ENCODE assay signal across 13 mouse cellular contexts in the genomic region with DNA sequence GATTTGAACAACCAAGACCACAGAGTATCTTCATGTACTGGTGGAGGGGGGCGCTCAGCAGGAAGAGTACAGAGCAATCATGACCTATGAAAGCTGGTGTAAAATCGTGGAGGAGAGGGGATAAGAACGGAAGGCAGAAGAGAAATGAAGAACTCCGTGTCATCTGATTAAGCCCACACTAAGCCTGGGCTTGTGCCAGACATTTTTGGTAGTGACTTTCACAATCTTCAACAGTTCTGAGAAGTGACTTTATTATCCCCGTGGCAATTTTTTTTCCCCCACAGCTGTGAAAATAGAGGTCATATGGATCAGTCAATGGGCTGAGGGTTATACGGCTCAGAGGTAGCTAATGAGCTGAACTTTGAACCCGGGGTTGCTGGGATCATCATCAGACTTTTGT.
DNase-seq lines count a peak whose midpoint lies in the region; ATAC-seq and TF ChIP-seq lines count a peak whose summit lies in the region.
"Had no signal": no experiment of that assay in that cellular context is flagged by ENCODE, and none has a peak within 500 bp of the region (broad histone marks: within the 10 kb centered on the region; RNA-seq: fewer than 3 reads in every experiment).

No protein-coding gene starts in this region.

- H3K36me3 ChIP-seq in liver, adult 2 months (ENCODE audit: control insufficient read depth, insufficient read depth, low read length): no peaks in the 10 kb centered on the region
- H3K36me3 ChIP-seq in limb, embryonic 14.5 days (ENCODE audit: control insufficient read depth, insufficient read depth, low read length): no peaks in the 10 kb centered on the region
- H3K36me3 ChIP-seq in myocyte (ENCODE audit: control insufficient read depth, insufficient read depth): no peaks in the 10 kb centered on the region
- no peaks in the 10 kb centered on the region for H3K36me3 ChIP-seq in midbrain, embryonic 11.5 days (ENCODE audit: control insufficient read depth, insufficient read depth, low read length)
- H3K36me3 ChIP-seq: embryonic facial prominence, embryonic 13.5 days had no signal

- H3K79me2 ChIP-seq in liver, adult 2 months (ENCODE audit: control insufficient read depth, insufficient read depth, low read length): no peaks in the 10 kb centered on the region; the same call in 1 of the 2 replicates
- H3K79me2 ChIP-seq in myocyte (ENCODE audit: control insufficient read depth, insufficient read depth): no peaks in the 10 kb centered on the region

- no peak overlapping the region for H3K4me2 ChIP-seq in limb, embryonic 14.5 days (replicated peaks; ENCODE audit: low read depth, low read length, severe bottlenecking)
- H3K4me2 ChIP-seq in myocyte (ENCODE audit: low read depth): peak overlapping the region; percentile 35
- no peak overlapping the region for H3K4me2 ChIP-seq in midbrain, embryonic 11.5 days
- H3K4me2 ChIP-seq: embryonic facial prominence, embryonic 13.5 days had no signal

- no peak overlapping the region for H3K9ac ChIP-seq in liver, adult 2 months (ENCODE audit: low read depth, low read length)
- H3K9ac ChIP-seq in limb, embryonic 14.5 days (ENCODE audit: low read depth, low read length, severe bottlenecking): no peak overlapping the region
- H3K9ac ChIP-seq in midbrain, embryonic 11.5 days (ENCODE audit: low read length): no peak overlapping the region
- H3K9ac ChIP-seq: embryonic facial prominence, embryonic 13.5 days had no signal

- DNase-seq in adrenal gland, postnatal 14 days: peak; percentile 17
- DNase-seq in adrenal gland, adult 18-20 months (ENCODE audit: low spot score in 2 of 2): no peak
- DNase-seq in liver, adult 2 months (ENCODE audit: extremely low read depth, low read depth, low spot score): peak; percentile 45
- DNase-seq in liver: no peak
- DNase-seq in limb, embryonic 14.5 days (ENCODE audit: low spot score): peak; percentile 42
- no peak for DNase-seq in midbrain, embryonic 11.5 days (ENCODE audit: low spot score, missing footprints)
- DNase-seq in cerebellum, adult 9-11 months: no peak
- DNase-seq: adrenal gland, adult 2 months; cerebellum, adult 11 months had no signal

- no peak overlapping the region for H3ac ChIP-seq in myocyte (ENCODE audit: control insufficient read depth, insufficient read length)

- no peaks in the 10 kb centered on the region for H3K27me3 ChIP-seq in liver, adult 2 months (ENCODE audit: control insufficient read depth, insufficient read depth, low read length)
- no peaks in the 10 kb centered on the region for H3K27me3 ChIP-seq in limb, embryonic 14.5 days (ENCODE audit: control insufficient read depth, insufficient read depth, low read length)
- H3K27me3 ChIP-seq in myocyte (ENCODE audit: control insufficient read depth, insufficient read depth, insufficient read length): no peaks in the 10 kb centered on the region
- H3K27me3 ChIP-seq in midbrain, embryonic 11.5 days (ENCODE audit: control insufficient read depth, insufficient read depth, low read length): no peaks in the 10 kb centered on the region

- TF ChIP-seq POLR2A in liver, adult 2 months (IDR thresholded peaks at IDR 0.05; ENCODE audit: extremely low read depth, insufficient read depth, low read length): no peak
- no peak for TF ChIP-seq POLR2A in limb, embryonic 14.5 days (IDR thresholded peaks at IDR 0.05; ENCODE audit: borderline replicate concordance, extremely low read depth, insufficient read depth, insufficient read length)
- TF ChIP-seq POLR2A in myocyte (IDR thresholded peaks at IDR 0.05; ENCODE audit: insufficient read length, low read depth): no peak

- WGBS in liver, adult 2 months: 24% methylated on average over 7 of the region's 7 CpGs
- 45% methylated on average over 7 of the region's 7 CpGs for WGBS in limb, embryonic 14.5 days
- WGBS in midbrain, embryonic 11.5 days: 69% methylated on average over 7 of the region's 7 CpGs

- H3K9me3 ChIP-seq in limb, embryonic 14.5 days (ENCODE audit: control insufficient read depth, low read length): no peaks in the 10 kb centered on the region
- H3K9me3 ChIP-seq in midbrain, embryonic 11.5 days (ENCODE audit: control insufficient read depth, low read length): no peaks in the 10 kb centered on the region
- H3K9me3 ChIP-seq: embryonic facial prominence, embryonic 13.5 days had no signal

- TF ChIP-seq CTCF in liver, adult 2 months (IDR thresholded peaks at IDR 0.05; ENCODE audit: low read depth, low read length): no peak

- no peak overlapping the region for H3K4me3 ChIP-seq in liver, adult 2 months (ENCODE audit: insufficient read depth, low read depth, low read length)
- no peak overlapping the region for H3K4me3 ChIP-seq in limb, embryonic 14.5 days (replicated peaks; ENCODE audit: low read length)
- H3K4me3 ChIP-seq in myocyte: no peak overlapping the region
- H3K4me3 ChIP-seq in midbrain, embryonic 11.5 days (ENCODE audit: low read depth, low read length): no peak overlapping the region
- H3K4me3 ChIP-seq: embryonic facial prominence, embryonic 13.5 days; left cerebral cortex, adult 2 months had no signal

- peaks cover 22% of the 10 kb centered on the region for H3K4me1 ChIP-seq in liver, adult 2 months (ENCODE audit: control insufficient read depth, insufficient read depth, low read length)
- H3K4me1 ChIP-seq in limb, embryonic 14.5 days (ENCODE audit: control insufficient read depth, insufficient read depth, low read length): 0 out of 2 replicates have a peak, but pooled peaks cover 4% of the 10 kb centered on the region
- H3K4me1 ChIP-seq in midbrain, embryonic 11.5 days (ENCODE audit: control insufficient read depth, insufficient read depth, low read length): peaks cover 3% of the 10 kb centered on the region; the same call in 1 of the 2 replicates

- peak; percentile 63; the same call in 1 of the 2 replicates for ATAC-seq in limb, embryonic 14.5 days (ENCODE audit: low FRiP score, low read depth)
- no peak for ATAC-seq in midbrain, embryonic 11.5 days (ENCODE audit: low FRiP score)
- ATAC-seq: intestine, embryonic 16.5 days had no signal

- no peak overlapping the region; the same call in 1 of the 2 replicates for H3K27ac ChIP-seq in liver, adult 2 months (replicated peaks; ENCODE audit: insufficient read depth, low read depth, low read length)
- no peak overlapping the region for H3K27ac ChIP-seq in limb, embryonic 14.5 days (replicated peaks; ENCODE audit: low read depth, low read length)
- H3K27ac ChIP-seq in midbrain, embryonic 11.5 days (ENCODE audit: low read depth, low read length): no peak overlapping the region
- H3K27ac ChIP-seq: embryonic facial prominence, embryonic 13.5 days; left cerebral cortex, adult 2 months had no signal

TF ChIP-seq in myocyte, 11 proteins besides CTCF, POLR2A, EP300 and RAD21:
- no peak for TF ChIP-seq MYOG (IDR thresholded peaks at IDR 0.05; ENCODE audit: control insufficient read depth in 1 of 3, insufficient read depth in 1 of 3, insufficient read length in 2 of 3, low read depth in 2 of 3)
- peak; percentile 52; the same call in 1 of the 2 replicates for TF ChIP-seq CEBPB (IDR thresholded peaks at IDR 0.05; ENCODE audit: insufficient read depth, poor library complexity, severe bottlenecking)
- no peak for TF ChIP-seq POLR2AphosphoS2 (IDR thresholded peaks at IDR 0.05; ENCODE audit: insufficient read length, low read depth)
TF ChIP-seq in myocyte: peak in this region for 1.

Comparison
In these comparisons a context has a peak if more than half of its experiments do, and no peak if none do; other contexts are left out.
1. DNase-seq: peak in adrenal gland, postnatal 14 days (single experiment), liver, adult 2 months (single experiment) and limb, embryonic 14.5 days (single experiment); none in adrenal gland, adult 18-20 months (0 of 2), liver (single experiment), midbrain, embryonic 11.5 days (single experiment) and cerebellum, adult 9-11 months (single experiment).